Mouse (Mus musculus) C2C12 (cell line): Measurements from ENCODE around the gene St3gal3. TPM values are rescaled to one million over a fixed set of nuclear protein-coding genes. Genes with fewer than 3 reads are reported as not detected.

Experiments used
- H3K27me3 ChIP-seq: one replicate; pipeline ENCODE4 v1.6.1; 2011; ENCODE audit not compliant: control insufficient read depth, insufficient read depth, insufficient read length
- H3K36me3 ChIP-seq: one replicate; pipeline ENCODE4 v1.6.1; 2011; ENCODE audit not compliant: control insufficient read depth, insufficient read depth
- H3K4me3 ChIP-seq: one replicate; pipeline ENCODE4 v1.5.1; 2011; ENCODE audit warnings: mild to moderate bottlenecking, control low read depth; ENCODE audit not compliant: poor library complexity, insufficient read depth, severe bottlenecking
- H3K79me2 ChIP-seq: one replicate; pipeline ENCODE4 v1.6.1; 2011; ENCODE audit not compliant: control insufficient read depth, insufficient read depth
- H3K79me3 ChIP-seq: one replicate; pipeline ENCODE4 v1.6.1; 2011; ENCODE audit warnings: low read depth, control low read depth
- H3ac ChIP-seq: one replicate; pipeline ENCODE3; 2011; ENCODE audit warnings: low read depth; ENCODE audit not compliant: control insufficient read depth, insufficient read length
- CEBPB ChIP-seq: IDR thresholded peaks from one replicate; pipeline ENCODE4 v1.6.1; 2011; ENCODE audit warnings: low read depth, mild to moderate bottlenecking, control low read depth, moderate library complexity
- CTCF ChIP-seq: IDR thresholded peaks from one replicate; pipeline ENCODE4 v1.5.1; 2011; ENCODE audit not compliant: control insufficient read depth, insufficient read depth, insufficient read length
- FOSL1 ChIP-seq: IDR thresholded peaks from one replicate; pipeline ENCODE4 v1.8.0; 2011; ENCODE audit warnings: mild to moderate bottlenecking, low read length; ENCODE audit not compliant: poor library complexity, insufficient read depth, severe bottlenecking
- MAX ChIP-seq: IDR thresholded peaks from one replicate; pipeline ENCODE4 v1.6.1; 2011; ENCODE audit warnings: mild to moderate bottlenecking, control low read depth
- MYOD1 ChIP-seq: IDR thresholded peaks from one replicate; pipeline ENCODE4 v1.6.1; 2011; ENCODE audit warnings: low read depth; ENCODE audit not compliant: control insufficient read depth, insufficient read length
- MYOG ChIP-seq: IDR thresholded peaks from one replicate; pipeline ENCODE4 v1.6.1; 2011; ENCODE audit not compliant: control insufficient read depth, insufficient read length; ENCODE audit errors: extremely low read depth
- USF1 ChIP-seq: IDR thresholded peaks from one replicate; pipeline ENCODE4 v1.6.1; 2011; ENCODE audit warnings: low read depth, mild to moderate bottlenecking, control low read depth, moderate library complexity
- polyA plus RNA-seq: library from polyadenylated mRNA; unstranded; fragments of >200 nt; fragmentation: generic; extraction: Trizol; gene quantifications from one replicate; pipeline ENCODE4 v1.2.1, GENCODE M21; 2012; ENCODE audit warnings: missing spikeins

Gene St3gal3
- polyA plus RNA-seq, 1 experiment, result 20.4 TPM

GRCm38 (mm10) chr4:118061809-118062463, 72.8 kb downstream of the St3gal3 start:
- H3ac ChIP-seq, result no peak overlapping the region
- H3K79me2 ChIP-seq, result no peaks in the 10 kb centered on the region
- no peaks in the 10 kb centered on the region for H3K79me3 ChIP-seq
- no peak overlapping the region for H3K4me3 ChIP-seq
- no peaks in the 10 kb centered on the region for H3K27me3 ChIP-seq
- TF ChIP-seq MYOD1 (peak; percentile 45), USF1 (peak; percentile 36), MYOG (no peak), MAX (peak; percentile 89)
- no peaks in the 10 kb centered on the region for H3K36me3 ChIP-seq

- Histone ChIP-seq H3K36me3 (no peaks in the 10 kb centered on the region), H3K4me3 (no peak overlapping the region), H3K27me3 (no peaks in the 10 kb centered on the region), H3ac (no peak overlapping the region), H3K79me3 (no peaks in the 10 kb centered on the region), H3K79me2 (no peaks in the 10 kb centered on the region)
- TF ChIP-seq MAX (no peak), USF1 (no peak), MYOG (no peak), CEBPB (no peak), MYOD1 (no peak), FOSL1 (no peak), CTCF (no peak)
These were observed 73.7 kb downstream of the St3gal3 start for GRCm38 (mm10) chr4:118060915-118061530.

GRCm38 (mm10) chr4:118059816-118060475, 74.8 kb downstream of the St3gal3 start:
- Histone ChIP-seq H3K4me3 (no peak overlapping the region), H3K79me2 (no peaks in the 10 kb centered on the region), H3ac (no peak overlapping the region), H3K27me3 (no peaks in the 10 kb centered on the region), H3K36me3 (no peaks in the 10 kb centered on the region), H3K79me3 (no peaks in the 10 kb centered on the region)
- no peak for TF ChIP-seq USF1
- no peak for TF ChIP-seq MYOG
- TF ChIP-seq MYOD1, result no peak
- no peak for TF ChIP-seq CTCF
- no peak for TF ChIP-seq CEBPB
- TF ChIP-seq MAX, result no peak
- TF ChIP-seq FOSL1, result no peak

- H3K36me3 ChIP-seq, result no peaks in the 10 kb centered on the region
- no peak for TF ChIP-seq FOSL1
- TF ChIP-seq MAX, result no peak
- no peak for TF ChIP-seq MYOG
- TF ChIP-seq CEBPB, result no peak
- TF ChIP-seq USF1, result no peak
- no peak for TF ChIP-seq CTCF
- no peak for TF ChIP-seq MYOD1
- H3K27me3 ChIP-seq, result no peaks in the 10 kb centered on the region
- no peaks in the 10 kb centered on the region for H3K79me2 ChIP-seq
- no peaks in the 10 kb centered on the region for H3K79me3 ChIP-seq
- H3K4me3 ChIP-seq, result no peak overlapping the region
- no peak overlapping the region for H3ac ChIP-seq
These were observed 76.5 kb downstream of the St3gal3 start for GRCm38 (mm10) chr4:118058116-118058677.

- no peaks in the 10 kb centered on the region for H3K79me2 ChIP-seq
- no peaks in the 10 kb centered on the region for H3K27me3 ChIP-seq
- no peak for TF ChIP-seq FOSL1
- TF ChIP-seq MYOG, result no peak
- TF ChIP-seq USF1, result no peak
- no peak for TF ChIP-seq MYOD1
- no peak for TF ChIP-seq MAX
- no peak for TF ChIP-seq CEBPB
- no peak for TF ChIP-seq CTCF
- no peak overlapping the region for H3ac ChIP-seq
- H3K4me3 ChIP-seq, result no peak overlapping the region
- H3K79me3 ChIP-seq, result no peaks in the 10 kb centered on the region
- H3K36me3 ChIP-seq, result no peaks in the 10 kb centered on the region
These were observed 77.6 kb downstream of the St3gal3 start for GRCm38 (mm10) chr4:118057076-118057475.
